Mouse (Mus musculus) megakaryocyte progenitor cell, adult 5-6 weeks (primary cell): Measurements from ENCODE around the gene Il6st. TPM values are rescaled to one million over a fixed set of nuclear protein-coding genes. Genes with fewer than 3 reads are reported as not detected.

Experiments used
- ATAC-seq: replicated peaks from 2 replicates; pipeline ENCODE4 v1.8.0; 2016; ENCODE audit warnings: mild to moderate bottlenecking, moderate TSS enrichment, inconsistent platforms; ENCODE audit not compliant: poor library complexity
- total RNA-seq, 2 experiments: library from RNA; stranded (forward) in 1 of 2; stranded (reverse) in 1 of 2; fragments of 157-497, 149-512 nt in 1 of 2; fragments of 200-1000 nt in 1 of 2; gene quantifications; 2 replicates each; pipeline versions ENCODE4 v1.2.3 to v1.2.4; 2015 to 2017

The Il6st gene
- total RNA-seq, 2 experiments from 2014 or later = 25.0 to 32.7 TPM

DNA sequence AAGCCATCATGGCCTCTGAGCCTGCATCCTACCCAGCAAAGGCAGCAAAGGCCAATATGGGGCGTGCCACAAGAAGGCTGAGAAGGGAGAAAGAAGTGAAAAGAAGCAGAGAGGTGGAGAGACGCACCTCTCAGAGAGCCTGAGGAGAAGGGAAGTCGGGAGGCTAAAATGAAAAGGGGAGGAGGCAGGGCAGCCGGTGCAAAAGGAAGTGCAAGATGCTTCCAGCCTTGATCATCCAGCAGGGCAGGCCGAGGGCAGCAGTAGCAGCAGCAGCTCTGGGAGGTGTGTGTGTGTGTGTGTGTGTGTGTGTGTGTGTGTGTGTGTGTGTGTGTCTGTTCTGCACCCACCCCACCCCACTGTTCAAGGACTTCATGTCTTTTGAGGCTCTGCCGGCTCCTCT is 58.4 kb downstream of the Il6st start:
- ATAC-seq = 0 out of 2 replicates have a peak, but pooled peaks have one; percentile 17

DNA sequence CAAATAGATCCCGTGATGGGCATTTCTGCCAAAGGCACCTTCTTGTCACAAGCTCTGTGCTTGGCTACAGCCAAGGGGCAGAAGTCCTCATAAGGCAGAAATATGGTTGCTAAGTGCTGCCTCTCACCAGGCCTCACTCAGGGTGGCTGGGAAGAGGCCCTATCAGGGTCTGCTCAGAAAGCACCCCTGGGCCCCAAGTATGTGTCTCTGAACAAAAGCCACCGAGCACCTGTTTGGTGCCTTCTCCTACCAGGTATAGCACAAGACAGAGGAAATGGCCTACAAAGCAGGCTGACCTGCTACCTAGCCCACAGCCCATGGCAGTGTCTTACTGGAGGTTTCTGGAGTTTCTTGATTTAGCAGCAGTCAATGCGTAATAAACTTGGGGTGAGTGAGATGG is 59.0 kb downstream of the Il6st start:
- no peak for ATAC-seq

DNA sequence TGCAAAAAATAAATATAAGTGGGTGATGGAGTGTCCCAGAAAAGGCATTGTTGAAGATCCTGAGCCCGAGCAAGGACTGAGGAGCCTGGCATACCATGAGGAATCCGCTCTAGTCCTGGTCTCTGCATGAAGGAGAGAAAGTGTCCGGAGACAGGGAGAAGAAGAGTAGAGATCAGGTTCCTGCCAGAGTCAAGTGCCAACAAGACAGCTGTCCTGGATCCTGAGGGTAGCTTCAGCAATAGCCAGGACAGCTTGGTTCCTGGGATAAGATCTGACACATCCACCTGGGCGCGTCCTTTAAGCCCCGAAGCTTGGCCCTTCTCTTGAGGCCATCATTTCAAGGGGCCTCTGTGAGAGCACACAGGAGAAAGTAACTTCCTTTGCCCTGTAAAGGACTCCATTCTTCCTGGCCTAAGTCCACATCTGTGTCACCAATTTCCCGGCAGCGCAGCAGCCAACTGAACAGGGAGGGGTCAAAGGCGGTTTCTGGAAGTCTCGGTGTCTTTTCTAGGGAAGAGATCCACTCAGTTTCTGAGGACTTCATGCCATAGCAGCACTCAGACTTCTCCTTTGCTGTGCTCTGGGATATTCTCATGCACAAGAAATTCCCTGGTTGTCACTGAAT is 59.6 kb downstream of the Il6st start:
- ATAC-seq = no peak

DNA sequence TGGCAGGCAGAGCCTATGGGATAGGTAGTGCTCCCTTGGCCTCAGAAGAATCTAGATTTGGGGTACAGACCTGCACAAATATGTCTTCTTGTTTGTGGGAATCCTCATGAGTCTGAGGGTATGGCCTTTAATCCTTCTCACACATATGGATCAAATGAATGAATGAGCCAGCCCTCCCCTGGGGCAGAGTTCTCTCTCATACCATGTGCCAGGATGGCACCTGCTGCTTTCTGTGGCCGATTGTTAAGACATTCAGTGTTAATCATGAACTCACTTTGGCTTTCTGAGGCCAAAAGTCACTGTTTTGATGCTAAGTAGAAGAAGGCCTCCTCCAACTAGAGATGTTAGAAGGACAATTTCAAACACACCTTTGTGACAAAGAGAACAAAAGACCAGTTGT is 63.3 kb downstream of the Il6st start:
- no peak for ATAC-seq

DNA sequence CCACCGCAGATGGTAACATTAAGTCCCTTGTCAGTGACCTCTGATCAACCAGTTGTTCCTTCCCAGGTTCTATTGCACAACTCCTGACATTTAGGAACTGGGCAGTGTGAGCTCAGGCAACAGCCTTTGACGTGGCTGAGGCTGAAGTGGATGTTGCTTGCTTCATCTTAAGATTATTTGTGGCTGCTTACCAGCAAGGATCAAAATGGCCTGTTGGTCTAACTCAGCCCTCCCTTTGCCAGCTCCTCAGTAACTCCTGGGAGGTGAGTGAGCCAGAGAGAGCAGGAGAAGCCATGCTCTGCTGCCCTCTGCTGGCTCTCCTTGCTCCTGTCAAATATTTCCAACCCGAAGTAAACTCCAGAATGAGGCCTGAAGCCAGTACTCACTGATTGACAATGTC is 66.0 kb downstream of the Il6st start:
- ATAC-seq = peak; percentile 94

DNA sequence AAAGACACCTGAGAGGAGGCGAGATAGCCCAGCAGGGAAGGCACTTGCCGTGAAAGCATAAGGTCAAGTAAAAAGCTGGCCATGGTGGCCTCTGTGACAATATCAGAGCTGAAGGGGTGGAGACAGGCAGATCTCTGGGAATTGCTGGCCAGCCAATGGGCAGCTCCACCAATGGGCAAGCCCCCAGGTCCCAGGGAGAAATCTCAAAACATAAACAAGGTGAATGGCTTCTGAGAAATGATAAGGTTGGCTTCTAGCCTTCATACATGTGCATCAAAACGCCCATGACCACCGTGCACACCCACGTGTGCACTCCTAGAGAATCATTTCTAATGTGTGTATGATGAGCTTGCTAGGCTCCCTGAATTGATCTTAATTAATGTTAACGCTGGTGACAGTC is 68.4 kb downstream of the Il6st start:
- no peak for ATAC-seq

DNA sequence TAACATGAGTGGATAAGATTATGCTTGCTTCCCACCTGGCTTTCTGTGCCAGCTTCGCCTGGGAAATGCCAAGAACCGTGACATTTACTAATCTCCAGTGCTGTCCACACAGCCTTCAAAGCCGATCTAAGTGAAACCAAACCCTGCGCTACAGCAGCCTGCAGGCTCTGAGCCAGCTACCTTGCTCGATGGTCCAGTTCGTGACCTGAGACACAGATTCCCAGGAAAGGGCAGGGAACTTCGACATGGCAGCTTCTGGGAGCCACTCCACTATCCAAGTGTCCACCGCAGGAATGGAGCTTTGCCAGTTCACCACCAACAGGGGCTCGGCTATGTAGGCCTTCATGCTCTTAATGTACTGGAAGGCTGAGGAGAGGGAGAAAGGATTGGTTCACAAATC is 69.7 kb downstream of the Il6st start:
- ATAC-seq = no peak

DNA sequence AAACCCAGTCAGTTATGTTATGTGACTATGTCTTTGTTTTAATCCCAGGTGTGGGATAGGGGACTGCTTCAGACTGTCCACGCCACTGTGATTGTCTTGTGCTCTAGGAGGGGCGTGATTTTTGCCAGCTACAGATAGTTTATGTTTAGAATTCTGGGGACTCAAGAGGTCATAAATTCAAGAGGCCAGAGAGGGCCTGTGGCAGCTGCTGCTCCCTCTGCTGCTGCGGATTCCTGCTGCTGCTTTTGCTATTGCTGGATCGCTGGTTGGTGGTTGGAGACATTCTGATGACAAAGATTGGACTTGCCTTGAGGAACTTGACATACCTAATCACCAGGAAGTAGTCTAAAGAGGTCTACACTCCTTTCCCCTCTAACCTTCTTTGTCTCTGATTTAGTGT is 72.7 kb downstream of the Il6st start:
- ATAC-seq = 0 out of 2 replicates have a peak, but pooled peaks have one; percentile 1

DNA sequence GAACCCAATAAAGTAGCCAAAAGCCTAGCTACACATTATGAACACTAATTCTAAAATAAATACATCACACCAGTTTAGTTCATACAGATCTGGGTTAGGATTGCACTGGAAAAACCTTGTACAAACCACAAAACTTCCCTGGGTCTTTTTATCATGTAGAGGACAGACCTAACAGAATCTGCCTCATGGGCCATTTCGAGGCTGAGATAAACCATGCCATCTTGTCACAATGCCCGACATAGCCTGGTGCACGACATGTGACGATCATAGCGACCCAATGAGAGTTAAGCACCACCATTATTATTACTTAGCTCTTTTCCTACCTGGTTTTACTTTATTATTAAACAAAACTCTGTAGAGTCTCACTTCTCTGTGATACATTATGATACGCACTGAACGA is 73.2 kb downstream of the Il6st start:
- ATAC-seq = peak; percentile 62

DNA sequence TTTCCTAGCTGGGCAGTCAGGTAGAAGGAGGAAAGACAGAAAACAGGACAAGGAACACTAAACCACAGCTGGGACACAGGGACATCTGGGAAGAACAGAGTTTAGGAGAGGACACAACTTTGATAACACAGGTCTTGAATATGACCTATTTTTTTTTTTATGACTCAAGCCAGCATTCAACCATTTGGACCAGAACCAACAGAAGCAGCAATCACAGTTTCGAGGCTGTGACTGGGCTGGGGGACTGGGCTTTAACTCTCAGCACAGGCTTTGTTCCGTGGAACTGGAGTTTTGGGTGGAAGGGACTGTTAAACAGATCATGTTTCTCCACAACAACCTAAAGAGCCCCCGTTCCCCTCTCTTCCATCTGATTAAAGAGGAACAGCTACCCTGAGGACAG is 76.7 kb downstream of the Il6st start:
- ATAC-seq = 0 out of 2 replicates have a peak, but pooled peaks have one; percentile 0

DNA sequence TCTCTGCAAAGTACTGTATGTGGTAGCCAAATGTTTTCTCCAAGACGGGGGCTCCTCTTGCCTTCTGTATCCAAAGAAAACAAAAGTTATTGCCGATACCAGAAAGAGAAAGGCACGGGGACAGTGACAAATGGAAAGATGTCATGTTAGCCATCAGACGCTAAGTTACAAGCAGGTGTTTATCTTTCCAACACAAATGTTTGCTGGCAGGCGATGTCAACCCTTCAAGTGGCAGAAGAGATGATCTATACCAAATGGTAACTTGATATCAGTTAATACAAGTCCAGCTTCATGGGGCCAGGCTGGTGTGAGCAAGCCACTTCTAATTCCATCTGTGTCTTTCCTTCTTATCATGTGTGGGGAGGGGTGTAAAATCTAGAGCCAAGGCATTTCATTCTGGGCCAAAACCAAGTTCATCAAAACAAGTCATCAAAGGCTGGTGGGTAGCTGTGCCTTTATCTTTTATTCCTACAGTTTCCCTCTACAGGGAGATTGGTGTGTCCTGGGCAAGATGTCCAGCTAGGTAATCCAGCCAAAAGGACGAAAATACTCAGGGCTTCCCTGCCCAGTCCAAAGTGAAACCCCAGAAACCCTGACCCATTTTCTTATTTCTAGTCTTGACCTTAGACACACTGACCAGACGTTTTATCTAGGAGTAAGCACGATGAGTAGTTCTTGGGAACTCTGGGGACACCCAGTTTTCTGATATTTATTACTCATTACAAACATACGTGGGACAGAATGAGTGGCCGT is 77.5 kb downstream of the Il6st start:
- peak; percentile 83 for ATAC-seq

DNA sequence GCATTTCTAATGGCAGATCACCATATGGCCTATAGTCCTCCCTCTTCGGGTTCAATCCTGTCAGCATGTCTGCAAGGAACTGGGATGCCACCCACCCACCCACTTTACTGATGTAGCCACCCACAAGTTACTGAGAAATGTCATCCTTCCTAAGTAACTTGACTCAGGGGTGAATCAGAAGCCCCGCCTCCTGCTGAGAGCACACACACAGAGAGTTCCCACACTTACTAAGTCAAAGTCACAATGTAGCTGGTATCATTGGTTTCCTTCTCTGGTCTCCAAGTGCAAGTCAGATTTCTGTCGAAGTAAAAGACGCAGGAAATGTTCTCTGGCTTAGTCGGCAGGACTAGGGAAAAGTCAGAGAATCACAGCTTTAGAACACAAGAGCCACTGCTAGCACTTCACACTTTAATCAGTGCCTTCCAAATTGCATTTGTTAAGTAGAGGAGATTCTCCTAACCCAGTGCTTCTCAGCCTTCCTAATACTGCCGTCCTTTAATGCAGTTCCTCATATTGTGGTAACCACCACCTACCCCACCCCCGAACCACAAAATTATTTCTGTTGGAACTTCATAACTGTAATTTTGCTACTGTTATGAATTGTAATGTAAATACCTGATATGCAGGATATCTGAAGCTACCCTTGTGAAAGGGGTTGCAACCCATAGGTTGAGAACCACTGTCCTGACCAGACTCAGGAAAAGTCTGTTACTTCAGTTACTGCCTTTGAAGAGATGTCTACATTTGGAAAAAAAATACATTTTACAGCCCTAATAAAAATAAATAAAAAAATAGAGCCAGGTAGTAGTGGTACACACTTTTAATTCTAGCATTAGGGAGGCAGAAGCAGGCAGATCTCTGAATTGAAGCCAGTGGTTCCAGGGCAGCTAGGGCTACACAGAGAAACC is 88.0 kb downstream of the Il6st start:
- ATAC-seq = peak; percentile 85

DNA sequence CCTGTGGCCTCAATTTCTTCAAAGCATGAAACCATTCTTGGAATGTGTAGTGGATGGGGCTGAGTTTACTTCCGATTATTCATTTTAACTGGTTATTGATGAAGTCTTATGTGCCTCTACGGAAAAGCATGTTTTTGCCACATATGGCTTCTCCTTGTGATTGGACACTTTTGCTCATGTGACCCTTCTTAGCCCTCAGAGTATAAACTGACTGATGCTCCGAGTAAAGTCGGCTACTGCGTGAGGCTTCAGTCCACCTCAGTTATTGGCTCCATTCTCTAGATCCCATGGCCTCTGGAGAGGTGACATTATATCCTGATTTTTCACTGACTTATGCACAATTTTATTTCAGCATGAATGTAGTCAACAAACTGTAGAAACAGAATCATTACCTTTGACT is 89.4 kb downstream of the Il6st start:
- no peak for ATAC-seq

DNA sequence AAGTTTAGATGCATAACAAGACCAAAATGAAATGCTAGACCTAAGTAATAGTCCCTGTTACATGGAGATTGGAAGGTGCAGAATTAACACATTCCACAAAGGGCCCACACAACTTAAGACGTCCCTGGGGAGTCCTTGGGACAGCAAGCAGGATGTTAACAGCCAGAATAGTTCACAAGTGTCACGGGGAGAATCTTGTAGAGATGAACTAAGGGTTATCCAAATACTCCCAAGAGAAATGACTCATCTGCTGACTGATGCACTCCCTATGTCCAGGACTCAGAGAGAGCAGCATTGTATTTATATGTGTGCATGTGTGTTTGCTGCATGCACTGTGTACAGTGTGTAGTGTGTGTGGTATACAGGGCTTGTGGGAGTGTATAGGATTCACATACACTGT is 92.6 kb downstream of the Il6st start:
- no peak for ATAC-seq

Other genes with a start within 250 kb of the Il6st start
- not detected in 2 replicates for gene Ankrd55, start 175.6 kb upstream of the Il6st start, total RNA-seq (2015)
- gene Ankrd55, start 175.6 kb upstream of the Il6st start, total RNA-seq (2017) = not detected in 2 replicates
- 5.4 and 6.2 TPM in 2 replicates for gene Il31ra, start 130.3 kb downstream of the Il6st start, total RNA-seq (2015)
- gene Il31ra, start 130.3 kb downstream of the Il6st start, total RNA-seq (2017) = 4.9 and 8.4 TPM in 2 replicates
- 0.17 and 1.4 TPM in 2 replicates for gene Ddx4, start 188.4 kb downstream of the Il6st start, total RNA-seq (2015)
- 0.54 and 1.1 TPM in 2 replicates for gene Ddx4, start 188.4 kb downstream of the Il6st start, total RNA-seq (2017)
- gene Slc38a9, start 196.7 kb downstream of the Il6st start, total RNA-seq (2015) = 20.0 and 24.2 TPM in 2 replicates
- gene Slc38a9, start 196.7 kb downstream of the Il6st start, total RNA-seq (2017) = 11.1 and 17.8 TPM in 2 replicates